Mouse (Mus musculus): ENCODE results near the gene Aoc2.

DNA sequence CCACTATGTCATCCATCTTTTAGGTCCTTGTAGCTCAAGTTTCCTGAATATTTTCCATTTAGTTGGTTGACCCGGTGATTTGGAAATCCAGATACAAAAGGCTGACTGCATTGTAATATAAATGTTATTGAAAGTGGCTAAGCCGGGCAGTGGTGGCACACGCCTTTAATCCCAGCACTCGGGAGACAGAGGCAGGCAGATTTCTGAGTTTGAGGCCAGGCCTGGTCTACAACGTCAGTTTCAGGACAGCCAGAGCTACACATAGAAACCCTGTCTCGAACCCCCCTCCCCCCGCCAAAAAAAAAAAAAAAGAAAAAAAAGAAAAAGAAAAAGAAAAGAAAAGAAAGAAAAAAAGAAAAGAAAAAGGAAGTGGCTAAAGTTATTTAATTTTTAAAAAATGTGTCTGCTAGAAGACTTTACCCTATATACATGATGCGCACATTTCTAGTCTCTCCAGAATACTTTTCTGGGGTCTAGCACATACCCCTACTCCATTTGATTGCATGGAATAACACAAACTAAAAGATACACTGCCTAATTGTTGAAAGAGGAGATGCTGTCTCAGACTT lies 9.7 kb upstream of the Aoc2 start:
- TF ChIP-seq CTCF (IDR thresholded peaks at IDR 0.05; ENCODE audit: control insufficient read depth, insufficient read depth, insufficient read length) = no peak
- no peak for TF ChIP-seq CEBPB (IDR thresholded peaks at IDR 0.05; ENCODE audit: low read depth)
